Mouse (Mus musculus) lung, postnatal 14 days (tissue): Measurements from ENCODE around the gene Pparg.

Experiments
- DNase-seq: peaks from one replicate; pipeline ENCODE4 v3.0.0; 2021

The Pparg gene

DNA sequence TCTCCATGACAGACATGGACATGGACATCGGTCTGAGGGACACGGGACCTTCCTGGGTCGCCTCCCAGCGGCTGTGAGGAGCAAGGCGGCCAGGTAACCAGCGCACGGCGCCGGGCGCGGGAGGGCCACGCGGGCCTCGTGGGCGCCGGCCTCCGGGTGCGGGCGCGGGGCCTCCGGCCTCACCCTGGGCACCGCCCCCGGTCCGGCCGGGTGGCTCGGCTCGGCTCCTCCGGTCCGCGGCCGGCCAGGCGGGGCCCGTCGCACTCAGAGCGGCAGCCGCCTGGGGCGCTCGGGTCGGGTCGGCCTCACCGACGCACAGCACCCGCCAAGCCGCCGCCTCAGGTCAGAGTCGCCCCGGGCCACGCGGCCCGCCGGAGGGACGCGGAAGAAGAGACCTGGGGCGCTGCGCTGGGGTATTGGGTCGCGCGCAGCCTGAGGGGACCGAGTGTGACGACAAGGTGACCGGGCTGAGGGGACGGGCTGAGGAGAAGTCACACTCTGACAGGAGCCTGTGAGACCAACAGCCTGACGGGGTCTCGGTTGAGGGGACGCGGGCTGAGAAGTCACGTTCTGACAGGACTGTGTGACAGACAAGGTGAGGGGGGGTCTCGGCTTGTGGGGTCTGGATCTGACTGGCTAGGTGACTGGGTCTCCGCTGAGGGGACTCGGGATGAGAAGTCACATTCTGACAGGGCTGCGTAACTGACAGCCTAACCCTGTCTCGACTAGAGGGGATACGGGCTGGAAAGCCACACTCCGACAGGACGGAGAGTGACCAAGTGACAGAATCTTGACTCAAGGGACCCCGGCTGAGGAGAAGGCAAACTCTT lies at the start of gene Pparg:
Gene Pparg (plus strand): TSS at position 176 of the 830 bp plus-strand sequence.
- DNase-seq: peak; percentile 49

DNA sequence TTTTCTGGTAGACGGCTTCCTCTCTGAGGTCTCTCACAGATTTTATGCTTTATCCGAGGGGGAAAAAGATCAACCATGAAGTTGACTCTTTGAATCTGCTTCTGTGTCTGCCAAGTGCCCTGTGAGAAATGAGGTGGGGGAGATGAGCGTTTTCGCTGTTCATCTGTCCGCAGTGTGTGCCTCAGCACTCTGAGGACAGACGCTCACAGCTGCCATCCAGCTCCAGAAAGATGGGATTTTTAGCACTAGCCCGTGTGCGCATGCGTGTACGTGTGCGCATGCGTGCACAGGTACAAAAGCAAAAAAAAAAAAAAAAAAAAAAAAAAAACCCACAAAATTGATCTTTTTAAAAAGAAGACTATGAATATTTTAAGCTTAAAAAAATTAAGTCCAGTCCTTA lies 48.0 kb upstream of the Pparg start:
- no peak for DNase-seq

DNA sequence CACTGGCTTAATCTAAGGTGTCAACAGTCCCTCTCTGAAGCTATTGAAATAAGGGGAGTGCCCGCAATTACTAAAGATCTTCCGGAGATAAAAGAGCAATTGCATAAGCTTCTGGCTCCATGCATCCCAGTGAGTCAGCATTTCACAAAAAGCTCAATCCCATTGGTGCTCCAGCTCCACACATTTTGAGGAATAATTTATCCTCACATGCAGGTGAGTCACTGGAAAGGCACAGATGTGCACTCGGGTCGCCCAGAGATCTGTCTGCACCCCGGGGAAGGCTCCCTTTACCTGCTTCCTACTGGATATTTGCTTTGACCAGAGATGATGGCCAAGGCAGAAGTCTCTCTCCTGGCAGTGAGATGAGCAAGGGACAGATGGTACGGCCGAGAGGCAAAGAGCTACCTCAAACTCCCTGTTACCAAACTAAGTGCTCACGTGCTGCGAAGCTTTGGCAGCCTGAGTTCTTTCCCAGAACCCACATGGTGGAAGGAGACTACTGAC lies 47.5 kb upstream of the Pparg start:
- DNase-seq: no peak

DNA sequence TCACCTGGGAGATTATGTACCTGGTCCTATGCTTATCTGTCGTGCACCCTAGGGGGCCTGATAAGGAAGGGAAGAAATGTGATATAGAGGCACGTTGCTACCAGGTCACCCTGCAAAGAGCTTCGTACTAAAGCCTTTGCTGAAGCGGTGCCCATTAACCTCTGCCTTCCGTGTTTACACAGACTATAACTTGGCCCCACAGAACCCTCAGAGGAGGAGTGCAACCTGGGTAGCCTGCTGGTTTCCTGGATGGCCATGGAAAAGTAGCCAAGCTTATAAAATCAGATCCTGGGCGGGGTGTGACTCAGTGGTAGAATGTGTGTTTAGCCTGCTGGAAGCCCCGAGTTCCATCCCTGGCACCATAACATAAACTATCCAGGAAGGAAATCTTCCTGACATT lies 46.8 kb upstream of the Pparg start:
- DNase-seq: no peak

DNA sequence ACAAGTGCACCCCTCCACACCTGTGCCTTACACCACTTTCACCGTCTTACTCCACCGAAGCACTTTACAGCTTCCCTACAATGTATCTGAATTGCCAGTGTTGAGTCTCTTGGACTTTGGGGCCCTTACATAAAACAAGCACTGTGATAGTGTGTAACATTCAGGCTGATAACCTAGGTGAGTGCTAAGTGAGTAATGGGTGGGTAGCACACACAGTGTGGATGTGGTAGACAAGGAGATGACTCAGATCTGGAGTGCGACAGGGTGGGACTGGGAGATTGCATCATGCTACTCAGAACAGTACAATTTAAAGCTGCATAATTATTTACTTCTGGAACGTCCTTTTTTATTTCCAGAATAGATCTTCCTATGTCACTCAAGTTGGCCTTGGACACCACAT lies 45.0 kb upstream of the Pparg start:
- no peak for DNase-seq

DNA sequence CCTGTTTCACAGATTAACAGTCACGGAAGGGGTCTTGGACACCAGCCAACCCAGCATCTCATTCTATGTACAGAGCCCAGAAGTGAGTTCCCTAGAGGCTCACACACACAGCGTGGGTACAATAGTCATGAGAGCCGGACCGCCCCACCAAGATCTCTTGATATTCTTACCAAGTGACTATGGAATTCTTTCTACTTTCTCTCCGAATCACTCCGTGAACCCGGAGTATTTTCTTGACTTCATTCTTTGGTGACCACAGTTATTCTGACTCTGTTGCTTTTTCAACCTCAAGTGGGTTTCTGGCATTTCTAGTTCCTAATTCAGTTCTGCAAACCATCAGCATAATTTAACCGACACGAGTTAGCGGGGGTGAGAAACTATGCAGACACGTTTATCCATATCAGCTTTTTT lies 43.9 kb upstream of the Pparg start:
- DNase-seq: no peak

DNA sequence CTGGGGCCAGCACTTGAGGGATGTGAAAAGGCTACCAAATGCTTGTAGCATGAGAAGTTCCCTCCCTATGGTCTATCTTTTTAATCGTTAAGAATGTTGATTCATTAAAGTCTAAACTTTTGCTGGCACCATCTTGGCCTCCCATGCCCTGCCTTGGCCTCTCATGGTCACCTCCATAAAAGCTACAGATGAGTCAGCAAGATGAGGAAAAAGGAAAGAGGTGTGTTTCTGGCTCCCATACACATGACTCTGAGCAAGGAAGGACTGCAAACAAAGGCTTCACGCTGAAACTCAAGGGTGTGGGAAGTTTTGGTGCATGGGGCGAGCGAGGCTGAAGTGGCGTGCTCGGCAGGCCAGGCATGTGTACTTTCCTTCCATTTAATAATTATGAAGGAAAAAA lies 41.9 kb upstream of the Pparg start:
- no peak for DNase-seq

DNA sequence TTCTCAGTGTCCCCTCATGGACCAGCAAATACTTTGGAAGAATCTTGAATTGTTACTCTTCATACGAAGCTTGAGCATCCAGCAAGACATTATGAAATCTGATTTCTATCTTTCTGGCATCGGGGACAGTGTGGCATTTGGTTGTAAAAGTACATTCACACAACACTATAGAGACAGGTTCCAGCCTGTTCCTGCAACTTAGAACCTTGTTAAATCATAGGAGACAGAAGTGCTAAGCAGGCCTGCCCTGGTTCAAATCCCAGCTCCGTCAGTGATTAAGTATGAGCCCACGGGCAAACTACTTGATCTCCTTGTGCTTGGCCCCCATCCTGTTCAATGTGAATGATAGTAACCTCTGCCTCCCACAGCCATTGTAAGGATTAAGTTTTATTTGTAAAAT lies 41.1 kb upstream of the Pparg start:
- DNase-seq: no peak

DNA sequence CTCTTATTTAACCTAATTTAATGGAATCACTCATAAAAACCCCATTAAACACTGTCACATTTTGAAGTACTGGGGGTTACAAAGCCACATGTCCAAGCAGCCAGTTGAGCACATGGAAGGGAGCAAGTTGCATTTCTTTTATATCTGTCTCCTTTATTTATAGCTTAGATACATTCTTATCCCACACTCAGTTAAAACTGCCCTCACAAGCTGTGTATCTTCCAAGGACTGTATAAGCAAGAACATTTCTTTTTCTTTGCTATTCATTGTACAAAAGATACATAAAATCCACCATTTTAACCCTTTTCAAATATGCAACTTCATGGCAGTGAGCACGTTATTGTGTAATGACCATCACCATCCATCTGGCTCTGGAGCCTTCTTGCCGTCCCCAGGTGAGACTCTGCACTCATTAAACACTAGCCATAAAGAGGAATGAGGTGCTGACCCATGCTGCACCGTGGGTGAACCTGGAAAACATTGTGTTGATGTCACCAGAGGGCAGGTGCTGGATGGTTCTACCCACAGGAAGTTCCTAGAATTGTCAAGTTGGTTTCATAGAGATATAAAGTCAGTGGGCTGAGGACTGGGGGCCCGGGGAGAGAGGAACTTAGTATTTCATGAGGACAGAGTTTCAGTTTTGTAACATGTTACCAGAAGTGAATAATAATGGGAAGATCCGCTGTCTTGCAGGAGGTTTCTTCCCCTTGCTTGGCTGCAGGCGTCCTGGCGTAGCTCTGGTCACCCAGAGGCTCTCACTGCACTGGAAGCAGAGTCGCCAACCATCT lies 39.6 kb upstream of the Pparg start:
- DNase-seq: no peak

DNA sequence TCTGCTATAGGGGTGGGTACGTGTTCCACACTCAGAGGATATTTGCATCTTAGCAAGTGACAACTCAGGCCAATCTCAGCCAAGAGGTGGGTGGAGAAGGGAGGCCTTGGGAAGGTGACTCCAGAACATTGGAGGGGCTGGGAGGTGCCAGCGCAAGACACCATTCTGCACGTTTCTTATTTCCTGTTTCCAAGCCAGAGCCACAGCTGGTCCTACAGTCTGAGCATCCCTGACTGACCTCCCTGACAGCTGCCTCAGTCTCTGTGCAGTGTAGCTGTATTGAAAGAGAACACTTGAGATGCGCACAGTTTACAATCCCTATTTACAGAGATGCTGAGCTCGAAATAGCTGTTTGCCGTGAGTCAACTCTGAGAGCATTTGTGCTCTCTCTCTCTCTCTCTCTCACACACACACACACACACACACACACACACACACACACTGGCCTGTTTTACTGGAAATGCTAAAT lies 38.8 kb upstream of the Pparg start:
- no peak for DNase-seq

DNA sequence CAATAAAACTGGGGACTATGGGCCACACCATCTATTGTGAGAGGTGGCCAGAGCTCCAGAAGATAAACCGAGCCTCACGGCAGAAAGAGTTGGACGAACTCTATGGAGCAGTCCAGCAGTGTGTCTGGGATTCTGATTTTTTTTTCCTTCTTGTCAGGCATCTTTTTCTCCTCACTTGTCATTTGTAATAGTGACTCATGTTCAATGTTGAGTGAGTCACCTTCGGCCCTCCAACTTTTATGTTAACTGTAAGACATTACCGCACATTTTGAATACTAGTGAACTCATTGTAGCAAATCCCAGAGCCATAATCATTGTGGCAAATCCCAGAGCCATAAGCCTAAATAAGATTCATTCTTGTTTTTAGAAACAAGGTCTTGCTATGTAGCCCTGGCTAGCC lies 37.8 kb upstream of the Pparg start:
- no peak for DNase-seq

DNA sequence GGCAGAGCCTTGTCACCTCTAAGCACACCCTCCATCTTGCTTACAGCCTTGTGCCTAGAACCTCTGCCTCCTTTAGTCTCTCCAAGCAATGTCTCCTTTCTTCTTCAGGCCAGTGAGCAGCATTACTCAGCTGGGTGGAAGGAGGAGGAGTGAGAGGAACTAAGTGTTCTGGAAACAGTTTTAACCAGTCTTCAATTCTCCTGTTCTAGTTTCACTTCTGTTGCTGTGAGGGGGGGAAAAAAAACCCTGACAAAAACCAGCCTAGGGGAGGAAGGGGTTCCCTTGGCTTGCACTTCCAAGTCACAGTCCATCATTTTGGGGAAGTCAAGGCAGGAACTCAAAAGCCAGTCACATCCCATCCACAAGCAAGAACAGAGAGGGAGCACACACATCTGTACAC lies 29.8 kb upstream of the Pparg start:
- no peak for DNase-seq

DNA sequence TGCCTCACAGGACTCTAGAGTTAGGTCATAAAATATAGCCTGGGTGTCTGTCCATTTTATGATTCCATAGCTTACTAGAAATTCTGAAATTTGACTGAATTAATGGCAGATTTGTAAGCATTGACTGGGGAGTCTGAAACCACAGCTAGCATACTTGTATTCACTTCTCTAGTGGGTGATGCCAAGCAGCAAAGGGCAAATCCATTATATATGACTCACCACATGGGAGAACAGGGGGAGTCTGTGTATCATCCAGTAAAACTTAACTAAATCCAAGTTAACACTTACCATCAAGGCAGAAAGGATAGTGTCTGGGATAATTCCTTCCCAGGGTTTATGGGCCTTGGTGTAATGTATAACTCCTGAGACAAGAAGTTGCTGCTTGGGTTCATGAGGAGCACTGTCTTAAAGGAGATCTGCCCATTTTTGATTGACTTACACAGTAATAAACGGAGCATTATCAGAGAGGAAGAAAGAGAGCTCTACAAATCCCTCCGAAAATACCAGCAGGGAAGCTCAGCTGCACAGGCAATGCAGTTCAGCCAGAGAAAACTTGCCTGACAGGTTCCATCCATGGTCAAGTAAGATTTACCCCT lies 27.6 kb upstream of the Pparg start:
- DNase-seq: no peak

DNA sequence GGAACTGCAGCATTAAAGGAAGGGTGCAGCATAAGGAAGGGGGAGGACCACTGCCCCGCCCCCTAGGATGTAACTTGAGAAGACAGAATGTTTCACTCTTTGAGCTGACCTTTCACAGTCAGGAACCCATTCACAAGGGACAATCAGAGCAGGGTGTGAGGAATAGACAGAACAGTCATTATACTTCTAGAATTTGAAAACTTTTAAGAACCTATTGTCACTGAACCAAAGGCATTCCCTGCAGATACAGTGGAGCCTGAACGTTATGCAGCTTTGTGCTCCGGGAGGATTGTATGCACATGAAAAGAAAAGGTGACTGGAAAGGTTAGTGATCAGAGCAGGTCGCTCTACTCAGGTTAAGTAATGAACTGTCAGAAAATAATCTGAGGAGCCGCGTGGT lies 25.2 kb upstream of the Pparg start:
- DNase-seq: no peak

DNA sequence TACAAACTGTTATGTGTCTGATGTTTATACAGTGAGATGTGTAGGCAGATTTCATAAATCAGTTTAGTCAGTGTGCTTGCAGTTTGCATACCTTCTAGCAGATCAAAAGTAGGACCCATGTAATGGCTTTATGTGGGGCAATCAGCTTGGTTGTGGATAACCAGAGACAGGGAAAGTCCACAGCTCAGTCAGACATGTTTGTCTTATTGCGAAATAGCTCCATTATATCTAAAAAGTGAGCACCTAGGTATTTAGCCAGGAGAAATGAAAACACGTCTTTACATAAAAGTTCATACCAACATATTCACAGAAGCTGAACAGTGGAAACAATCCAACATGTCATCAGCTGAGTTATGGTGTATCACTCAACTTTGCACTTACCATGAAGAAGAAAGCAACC lies 20.7 kb upstream of the Pparg start:
- DNase-seq: no peak

DNA sequence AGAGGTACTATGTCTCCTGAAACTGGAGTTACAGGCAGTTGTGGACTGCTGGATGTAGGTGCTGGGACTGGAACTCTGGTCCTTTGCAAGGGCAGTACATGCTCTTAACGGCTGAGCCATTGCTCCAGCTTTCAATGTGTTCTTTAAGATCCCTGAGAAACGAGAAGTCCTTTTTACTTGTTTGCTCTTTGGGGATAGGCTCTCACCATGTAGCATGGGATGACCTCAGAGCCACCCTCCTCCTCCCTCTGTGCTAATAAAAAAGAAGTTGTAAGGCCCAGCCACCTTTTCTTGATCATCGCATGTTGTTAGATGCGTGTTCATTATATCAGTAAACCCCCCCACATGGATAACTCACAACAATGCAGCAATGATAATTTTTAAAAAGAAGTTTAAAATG lies 17.7 kb upstream of the Pparg start:
- DNase-seq: no peak

DNA sequence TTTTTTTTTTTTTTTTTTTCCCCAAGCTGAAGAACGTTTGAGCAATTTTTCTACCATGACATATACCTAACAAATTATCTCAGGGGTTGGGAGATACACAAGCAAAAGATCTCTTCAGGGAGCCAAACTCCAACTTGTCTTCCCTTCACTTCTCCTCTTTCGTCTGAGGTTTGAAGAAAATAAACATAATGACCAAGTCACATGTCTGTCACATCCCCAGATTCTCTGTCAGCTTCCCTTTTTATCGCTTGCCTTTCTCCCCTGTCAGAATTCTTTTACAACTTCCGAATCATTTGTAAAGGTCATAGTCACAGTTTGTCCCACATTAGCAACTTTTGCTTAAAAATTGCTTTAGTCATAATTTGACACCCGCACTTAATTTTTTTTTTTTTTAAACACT lies 17.2 kb upstream of the Pparg start:
- no peak for DNase-seq

DNA sequence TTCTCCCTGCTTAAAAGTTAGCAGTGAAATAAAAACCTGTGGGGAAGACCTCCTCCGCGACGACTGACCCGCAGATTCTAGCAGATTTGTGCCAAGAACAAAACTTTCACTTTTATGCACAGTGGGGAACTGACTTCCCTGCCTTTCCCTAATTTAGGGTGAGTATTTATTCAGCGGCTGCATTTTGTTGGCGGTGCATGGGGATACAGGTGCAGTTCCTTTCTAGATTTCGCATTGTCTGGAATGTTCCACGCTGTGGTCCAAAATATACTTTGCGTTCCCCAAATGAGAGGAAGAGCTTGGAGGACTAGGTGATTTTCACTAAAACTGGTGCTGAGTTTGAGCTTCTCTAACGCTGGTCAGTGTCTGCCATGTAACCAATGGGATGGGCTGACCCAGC lies 16.6 kb upstream of the Pparg start:
- DNase-seq: no peak

DNA sequence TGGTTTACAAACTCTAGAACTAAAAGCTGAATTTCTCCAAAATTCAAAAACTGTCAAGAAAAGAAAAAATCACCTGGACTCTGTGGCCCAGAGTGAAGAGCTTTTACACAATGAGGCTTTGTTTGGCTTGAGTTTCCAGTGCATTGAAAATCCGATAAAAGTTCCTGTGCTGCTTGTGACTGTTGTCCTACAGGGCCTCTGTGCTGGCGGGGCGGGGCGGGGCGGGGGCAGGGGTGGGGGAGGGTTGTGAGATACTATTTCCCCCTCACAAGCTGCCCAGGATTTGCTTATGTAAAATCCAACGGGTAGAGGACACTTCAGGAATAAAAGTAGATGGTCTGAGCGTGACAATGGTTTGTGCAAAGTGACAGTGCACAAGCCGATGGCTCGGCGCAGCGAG lies 16.2 kb upstream of the Pparg start:
- no peak for DNase-seq

DNA sequence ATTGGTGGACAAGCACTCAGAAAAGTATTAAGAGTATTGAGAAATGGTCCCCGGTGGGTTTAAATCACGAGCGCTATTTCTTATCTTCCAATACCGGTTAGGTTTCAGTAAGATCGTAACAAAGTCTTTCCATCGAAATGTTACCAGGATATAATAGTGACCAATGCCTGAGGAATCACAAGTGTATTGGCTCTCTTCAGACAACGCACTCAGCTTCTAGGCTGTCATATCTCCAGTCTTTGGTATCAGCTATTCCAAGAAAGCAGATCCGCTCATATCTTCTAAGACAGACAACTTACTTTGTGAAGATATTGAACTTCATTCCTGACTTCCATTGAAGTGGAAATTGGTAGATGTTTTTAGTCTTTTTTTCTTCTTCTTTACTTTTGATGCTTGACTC lies 15.7 kb upstream of the Pparg start:
- DNase-seq: no peak

DNA sequence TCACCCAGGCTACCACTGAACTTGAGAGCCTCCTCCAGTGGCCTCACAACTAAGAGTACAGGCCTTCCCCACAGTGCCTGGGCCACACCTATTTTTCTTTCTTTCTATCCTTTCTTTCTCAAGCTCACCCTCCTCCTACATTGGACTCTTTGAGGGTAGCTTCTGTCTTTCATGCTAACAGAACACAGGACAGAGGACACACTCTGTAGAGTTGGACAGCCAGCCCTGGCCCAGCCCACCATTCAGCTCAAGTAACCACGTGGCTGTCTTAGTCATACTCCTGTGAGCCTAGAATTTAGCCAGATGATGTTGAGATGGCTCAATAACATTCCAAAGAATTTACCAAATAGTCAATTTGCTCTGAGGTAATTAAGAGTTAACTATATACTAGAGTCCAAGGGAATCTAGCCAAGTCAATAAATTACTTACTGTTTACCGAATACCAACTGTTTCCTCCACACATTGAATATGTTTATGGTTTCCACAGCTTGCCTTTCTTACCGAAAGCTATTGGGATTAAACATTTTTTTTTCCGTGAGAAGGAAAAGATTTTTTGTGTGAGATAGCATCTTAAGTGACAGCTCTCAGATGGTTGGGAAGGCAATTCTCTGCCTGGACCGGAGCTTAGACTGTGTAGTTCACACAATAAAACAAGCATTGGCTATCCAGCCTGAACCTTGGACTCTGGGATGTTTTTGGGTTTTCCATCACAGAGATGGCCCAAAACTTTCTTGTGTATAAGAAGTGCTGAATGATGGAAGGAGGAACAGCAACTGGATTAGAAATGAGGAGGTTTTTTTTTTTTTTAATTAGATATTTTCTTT lies 10.9 kb upstream of the Pparg start:
- DNase-seq: no peak

DNA sequence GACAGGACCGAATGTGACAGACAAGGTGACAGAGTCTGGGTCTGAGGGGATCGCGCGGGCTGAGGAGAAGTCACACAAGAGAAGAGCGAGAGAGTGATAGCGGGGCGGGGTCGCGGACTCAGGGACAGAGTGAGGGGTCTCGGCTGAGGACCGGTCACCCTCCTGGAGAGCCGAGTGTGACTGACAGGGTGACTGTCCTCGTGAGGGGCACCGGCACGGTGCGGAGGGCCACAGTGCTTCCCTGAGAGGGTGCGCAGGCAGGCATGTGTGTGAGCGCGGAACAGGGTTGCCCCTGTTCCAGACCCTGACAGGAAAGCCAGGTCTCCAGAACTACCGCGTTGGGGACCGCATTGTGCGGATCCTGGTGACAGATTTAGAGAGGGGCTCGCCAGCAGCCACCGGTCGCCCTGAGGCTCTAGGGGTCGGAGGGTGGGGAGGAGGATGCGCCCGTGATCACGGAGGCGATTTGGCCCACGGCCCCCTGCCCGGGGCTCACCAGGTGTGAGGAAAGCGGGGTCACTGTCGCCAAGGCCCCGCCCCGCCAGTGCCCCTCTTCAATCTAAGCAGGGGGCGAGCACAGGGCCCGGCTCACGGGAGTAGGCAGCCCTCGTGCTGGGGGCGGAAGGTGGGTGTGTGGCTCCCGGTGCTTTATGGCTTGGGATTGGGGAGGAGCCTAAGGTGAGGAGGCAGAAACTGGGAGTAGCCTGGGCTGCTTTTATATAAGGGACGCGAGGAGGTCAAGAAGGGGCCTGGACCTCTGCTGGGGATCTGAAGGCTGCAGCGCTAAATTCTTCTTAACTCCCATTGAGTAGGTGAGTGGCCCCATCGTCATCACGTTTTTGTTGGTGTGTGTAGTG lies 1.1 kb downstream of the Pparg start:
- peak; percentile 13 for DNase-seq
